Mouse (Mus musculus) bone marrow macrophage, adult 2 months (primary cell): ENCODE data around the gene Reps1.

Experiments used
- CTCF ChIP-seq: IDR thresholded peaks from 2 replicates; pipeline ENCODE4 v1.5.1; 2012; ENCODE audit warnings: low read depth, mild to moderate bottlenecking, low read length, moderate library complexity
- POLR2A ChIP-seq: IDR thresholded peaks from 2 replicates; pipeline ENCODE4 v1.6.1; 2012; ENCODE audit warnings: mild to moderate bottlenecking, low read depth, low read length, borderline replicate concordance

GRCm38 (mm10) chr10:18069576-18069975 is 13.9 kb downstream of the Reps1 start:
- TF ChIP-seq CTCF: no peak
- no peak for TF ChIP-seq POLR2A
